Mouse (Mus musculus): ENCODE measurements around the gene Cpt1b. TPM values are rescaled to one million over a fixed set of nuclear protein-coding genes. Genes with fewer than 3 reads are reported as not detected.

Gene Cpt1b
- total RNA-seq, 1 experiment: 2.7 TPM

- in situ Hi-C loops (cut with MboI; ENCODE audit: low sequenced_read_pairs in 2 of 2, unreplicated experiment in 2 of 2): no loop called here
Observed at GRCm38 (mm10) chr15:89459821-89460220, 34.2 kb upstream of the Cpt1b start.

DNA sequence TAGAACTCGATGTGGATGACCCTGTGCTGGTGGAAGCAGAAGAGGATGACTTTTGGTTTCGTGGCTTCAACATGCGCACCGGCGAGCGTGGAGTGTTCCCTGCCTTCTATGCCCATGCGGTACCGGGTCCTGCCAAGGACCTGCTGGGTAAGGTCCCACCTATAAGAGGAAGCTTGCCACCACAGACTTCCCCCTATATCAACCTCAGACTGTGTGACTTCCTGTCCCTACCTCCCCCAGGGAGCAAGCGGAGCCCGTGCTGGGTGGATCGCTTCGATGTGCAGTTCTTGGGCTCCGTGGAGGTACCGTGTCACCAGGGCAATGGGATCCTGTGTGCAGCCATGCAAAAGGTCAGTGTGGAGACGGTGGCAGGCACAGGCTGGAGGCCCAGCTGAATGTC lies 33.3 kb upstream of the Cpt1b start:
- in situ Hi-C loops (cut with MboI; ENCODE audit: low sequenced_read_pairs in 2 of 2, unreplicated experiment in 2 of 2): no loop called here
- no peak overlapping the region for H3K9ac ChIP-seq (ENCODE audit: insufficient read depth, low read depth, low read length, poor library complexity, severe bottlenecking)
- no peak overlapping the region for H3K4me3 ChIP-seq (ENCODE audit: insufficient read depth in 1 of 2, low read depth in 1 of 2, low read length in 2 of 2, poor library complexity in 1 of 2, severe bottlenecking in 1 of 2)
- no peaks in the 10 kb centered on the region for H3K9me3 ChIP-seq (ENCODE audit: control insufficient read depth, insufficient read depth, low read depth, low read length)
- peaks cover 6% of the 10 kb centered on the region; the same call in 1 of the 2 replicates for H3K36me3 ChIP-seq (ENCODE audit: control insufficient read depth, insufficient read depth, low read length, poor library complexity, severe bottlenecking)
- H3K27ac ChIP-seq (ENCODE audit: insufficient read depth, low read depth, low read length, poor library complexity, severe bottlenecking): no peak overlapping the region
- peaks cover 0 to 14% of the 10 kb centered on the region in 2 experiments; a peak in 2 of 4 replicates for H3K4me1 ChIP-seq (ENCODE audit: control insufficient read depth in 2 of 2, insufficient read depth in 2 of 2, low read length in 2 of 2, poor library complexity in 1 of 2)
- TF ChIP-seq CHD2 (IDR thresholded peaks at IDR 0.05; ENCODE audit: low read depth, low read length) (no peak), HCFC1 (IDR thresholded peaks at IDR 0.05; ENCODE audit: borderline replicate concordance, insufficient read depth, low read length) (no peak), ZC3H11A (IDR thresholded peaks at IDR 0.05; ENCODE audit: borderline replicate concordance, low read depth, low read length) (no peak), MAFK (IDR thresholded peaks at IDR 0.05; ENCODE audit: insufficient read depth, low read depth, low read length) (no peak), ZNF384 (IDR thresholded peaks at IDR 0.05; ENCODE audit: low read depth, low read length) (no peak)
- DNase-seq (ENCODE audit: low read depth, low spot score): no peak

More at GRCm38 (mm10) chr15:89459821-89460220, 34.2 kb upstream of the Cpt1b start:
- DNase-seq (ENCODE audit: low read depth, low spot score): no peak
- H3K9me3 ChIP-seq (ENCODE audit: control insufficient read depth, insufficient read depth, low read depth, low read length): no peaks in the 10 kb centered on the region
- H3K36me3 ChIP-seq (ENCODE audit: control insufficient read depth, insufficient read depth, low read length, poor library complexity, severe bottlenecking): peaks cover 6% of the 10 kb centered on the region; the same call in 1 of the 2 replicates
- TF ChIP-seq CHD2 (IDR thresholded peaks at IDR 0.05; ENCODE audit: low read depth, low read length): no peak
- no peak for TF ChIP-seq MAFK (IDR thresholded peaks at IDR 0.05; ENCODE audit: insufficient read depth, low read depth, low read length)
- TF ChIP-seq HCFC1 (IDR thresholded peaks at IDR 0.05; ENCODE audit: borderline replicate concordance, insufficient read depth, low read length): no peak
- no peak for TF ChIP-seq ZNF384 (IDR thresholded peaks at IDR 0.05; ENCODE audit: low read depth, low read length)
- TF ChIP-seq ZC3H11A (IDR thresholded peaks at IDR 0.05; ENCODE audit: borderline replicate concordance, low read depth, low read length): no peak
- no peak overlapping the region for H3K27ac ChIP-seq (ENCODE audit: insufficient read depth, low read depth, low read length, poor library complexity, severe bottlenecking)
- peaks cover 0 to 14% of the 10 kb centered on the region in 2 experiments; a peak in 1 of 4 replicates for H3K4me1 ChIP-seq (ENCODE audit: control insufficient read depth in 2 of 2, insufficient read depth in 2 of 2, low read length in 2 of 2, poor library complexity in 1 of 2)
- no peak overlapping the region for H3K9ac ChIP-seq (ENCODE audit: insufficient read depth, low read depth, low read length, poor library complexity, severe bottlenecking)
- no peak overlapping the region for H3K4me3 ChIP-seq (ENCODE audit: insufficient read depth in 1 of 2, low read depth in 1 of 2, low read length in 2 of 2, poor library complexity in 1 of 2, severe bottlenecking in 1 of 2)

DNA sequence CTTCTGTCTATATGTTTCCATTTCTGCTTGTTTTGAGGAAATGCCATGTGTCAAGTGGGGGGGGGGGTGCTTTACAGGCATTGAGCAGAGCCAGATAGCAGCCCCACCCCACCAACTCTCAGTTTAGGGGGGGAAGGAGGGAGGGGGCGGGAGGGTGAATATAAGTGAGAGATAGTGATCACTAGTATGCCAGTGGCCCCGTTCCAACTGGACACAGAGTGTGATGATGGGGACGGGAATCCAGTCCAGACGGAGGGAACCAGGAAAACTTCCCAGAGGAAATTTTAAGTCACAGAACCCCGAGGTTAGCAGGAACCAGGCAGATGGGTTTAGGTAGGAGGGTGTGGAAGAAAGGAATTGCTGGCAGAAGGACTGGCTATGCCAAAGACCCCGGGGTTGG lies 30.0 kb upstream of the Cpt1b start:
- peaks cover 0 to 11% of the 10 kb centered on the region in 2 experiments; a peak in 2 of 4 replicates for H3K4me1 ChIP-seq (ENCODE audit: control insufficient read depth in 2 of 2, insufficient read depth in 2 of 2, low read length in 2 of 2, poor library complexity in 1 of 2)
- no peak overlapping the region for H3K4me3 ChIP-seq (ENCODE audit: insufficient read depth in 1 of 2, low read depth in 1 of 2, low read length in 2 of 2, poor library complexity in 1 of 2, severe bottlenecking in 1 of 2)
- in situ Hi-C loops (cut with MboI; ENCODE audit: low sequenced_read_pairs in 2 of 2, unreplicated experiment in 2 of 2): no loop called here

GRCm38 (mm10) chr15:89454857-89455256 lies 29.2 kb upstream of the Cpt1b start:
- no peak for DNase-seq (ENCODE audit: low read depth, low spot score)
- in situ Hi-C loops (cut with MboI; ENCODE audit: low sequenced_read_pairs in 2 of 2, unreplicated experiment in 2 of 2): no loop called here
- TF ChIP-seq CHD2 (IDR thresholded peaks at IDR 0.05; ENCODE audit: low read depth, low read length) (no peak), MAFK (IDR thresholded peaks at IDR 0.05; ENCODE audit: insufficient read depth, low read depth, low read length) (no peak), ZC3H11A (IDR thresholded peaks at IDR 0.05; ENCODE audit: borderline replicate concordance, low read depth, low read length) (no peak), ZNF384 (IDR thresholded peaks at IDR 0.05; ENCODE audit: low read depth, low read length) (no peak), HCFC1 (IDR thresholded peaks at IDR 0.05; ENCODE audit: borderline replicate concordance, insufficient read depth, low read length) (no peak)
- H3K9me3 ChIP-seq (ENCODE audit: control insufficient read depth, insufficient read depth, low read depth, low read length): no peaks in the 10 kb centered on the region
- no peak overlapping the region for H3K9ac ChIP-seq (ENCODE audit: insufficient read depth, low read depth, low read length, poor library complexity, severe bottlenecking)
- peaks cover 6% of the 10 kb centered on the region; the same call in 1 of the 2 replicates for H3K36me3 ChIP-seq (ENCODE audit: control insufficient read depth, insufficient read depth, low read length, poor library complexity, severe bottlenecking)
- H3K4me1 ChIP-seq (ENCODE audit: control insufficient read depth in 2 of 2, insufficient read depth in 2 of 2, low read length in 2 of 2, poor library complexity in 1 of 2): peaks cover 0 to 9% of the 10 kb centered on the region in 2 experiments; a peak in 2 of 4 replicates
- H3K27ac ChIP-seq (ENCODE audit: insufficient read depth, low read depth, low read length, poor library complexity, severe bottlenecking): no peak overlapping the region
- H3K4me3 ChIP-seq (ENCODE audit: insufficient read depth in 1 of 2, low read depth in 1 of 2, low read length in 2 of 2, poor library complexity in 1 of 2, severe bottlenecking in 1 of 2): no peak overlapping the region

More for the DNA sequence above, 30.0 kb upstream of the Cpt1b start:
- no peak overlapping the region for H3K9ac ChIP-seq (ENCODE audit: insufficient read depth, low read depth, low read length, poor library complexity, severe bottlenecking)
- H3K9me3 ChIP-seq (ENCODE audit: control insufficient read depth, insufficient read depth, low read depth, low read length): no peaks in the 10 kb centered on the region
- no peak for DNase-seq (ENCODE audit: low read depth, low spot score)
- H3K36me3 ChIP-seq (ENCODE audit: control insufficient read depth, insufficient read depth, low read length, poor library complexity, severe bottlenecking): peaks cover 6% of the 10 kb centered on the region; the same call in 1 of the 2 replicates
- H3K27ac ChIP-seq (ENCODE audit: insufficient read depth, low read depth, low read length, poor library complexity, severe bottlenecking): no peak overlapping the region
- TF ChIP-seq HCFC1 (IDR thresholded peaks at IDR 0.05; ENCODE audit: borderline replicate concordance, insufficient read depth, low read length) (no peak), ZC3H11A (IDR thresholded peaks at IDR 0.05; ENCODE audit: borderline replicate concordance, low read depth, low read length) (no peak), CHD2 (IDR thresholded peaks at IDR 0.05; ENCODE audit: low read depth, low read length) (no peak), ZNF384 (IDR thresholded peaks at IDR 0.05; ENCODE audit: low read depth, low read length) (no peak), MAFK (IDR thresholded peaks at IDR 0.05; ENCODE audit: insufficient read depth, low read depth, low read length) (no peak)
